Mouse (Mus musculus): ENCODE measurements around the gene Ptges2.

The Ptges2 gene

GRCm38 (mm10) chr2:32375317-32375940 lies 20.3 kb upstream of the Ptges2 start:
- DNase-seq (ENCODE audit: low spot score): no peak

GRCm38 (mm10) chr2:32376963-32377362 lies 18.7 kb upstream of the Ptges2 start:
- DNase-seq (ENCODE audit: low spot score): no peak

GRCm38 (mm10) chr2:32380001-32380500 lies 15.6 kb upstream of the Ptges2 start:
- DNase-seq (ENCODE audit: low spot score): no peak

- no peak for DNase-seq (ENCODE audit: low spot score)
These were observed 14.4 kb upstream of the Ptges2 start for GRCm38 (mm10) chr2:32381141-32381774.

- DNase-seq (ENCODE audit: low spot score): peak; percentile 96
These were observed 13.9 kb upstream of the Ptges2 start, which contains the start of gene 1110008P14Rik for GRCm38 (mm10) chr2:32381775-32382223. Gene 1110008P14Rik (minus strand): TSS chr2:32381938.

GRCm38 (mm10) chr2:32382689-32383088 lies 13.0 kb upstream of the Ptges2 start:
- no peak for DNase-seq (ENCODE audit: low spot score)

- peak; percentile 50 for DNase-seq (ENCODE audit: low spot score)
These were observed 7.8 kb upstream of the Ptges2 start, which contains the start of gene Lcn2 for GRCm38 (mm10) chr2:32387706-32388490. Gene Lcn2 (minus strand): TSS chr2:32388252.

- no peak for DNase-seq (ENCODE audit: low spot score)
These were observed 6.5 kb upstream of the Ptges2 start for GRCm38 (mm10) chr2:32389157-32389556.

- DNase-seq (ENCODE audit: low spot score): peak; percentile 45
These were observed 4.8 kb upstream of the Ptges2 start for GRCm38 (mm10) chr2:32390871-32391270.

- DNase-seq (ENCODE audit: low spot score): peak; percentile 56
These were observed 3.6 kb upstream of the Ptges2 start for GRCm38 (mm10) chr2:32392063-32392462.

GRCm38 (mm10) chr2:32394973-32395372 lies 723 bp upstream of the Ptges2 start:
- peak; percentile 39 for DNase-seq (ENCODE audit: low spot score)

- peak; percentile 96 for DNase-seq (ENCODE audit: low spot score)
These were observed 388 bp downstream of the Ptges2 start for GRCm38 (mm10) chr2:32395946-32396621.

GRCm38 (mm10) chr2:32396695-32397094 lies 999 bp downstream of the Ptges2 start:
- no peak for DNase-seq (ENCODE audit: low spot score)

- peak; percentile 95 for DNase-seq (ENCODE audit: low spot score)
These were observed 9.0 kb downstream of the Ptges2 start for GRCm38 (mm10) chr2:32404663-32405062.

- DNase-seq (ENCODE audit: low spot score): no peak
These were observed 11.6 kb downstream of the Ptges2 start for GRCm38 (mm10) chr2:32407144-32407824.

GRCm38 (mm10) chr2:32408429-32409424 lies 13.0 kb downstream of the Ptges2 start:
- DNase-seq (ENCODE audit: low spot score): peak; percentile 55

GRCm38 (mm10) chr2:32411407-32411806 lies 15.7 kb downstream of the Ptges2 start:
- DNase-seq (ENCODE audit: low spot score): no peak

- no peak for DNase-seq (ENCODE audit: low spot score)
These were observed 17.2 kb downstream of the Ptges2 start for GRCm38 (mm10) chr2:32412742-32413531.

- peak; percentile 52 for DNase-seq (ENCODE audit: low spot score)
These were observed 18.2 kb downstream of the Ptges2 start for GRCm38 (mm10) chr2:32413936-32414335.
